Mouse (Mus musculus) kidney, embryonic 15.5 days (tissue): ENCODE results near the gene Frat1. TPM values are rescaled to one million over a fixed set of nuclear protein-coding genes. Genes with fewer than 3 reads are reported as not detected.

ENCODE experiments used
- ATAC-seq: fragments of 200-750 bp; cut with Nextera tagmentation; replicated peaks from 2 replicates; pipeline ENCODE4 v1.8.0; 2017; ENCODE audit warnings: moderate TSS enrichment; ENCODE audit not compliant: low FRiP score
- H3K27ac ChIP-seq: fragments of 300-500 bp; sonication (generic); 2 replicates; pipeline ENCODE4 v1.5.1; 2015; ENCODE audit warnings: mild to moderate bottlenecking, inconsistent platforms
- H3K27me3 ChIP-seq: fragments of 300-500 bp; sonication (generic); 2 replicates; pipeline ENCODE4 v1.6.1; 2015; ENCODE audit warnings: inconsistent platforms
- H3K36me3 ChIP-seq: fragments of 300-500 bp; sonication (generic); 2 replicates; pipeline ENCODE4 v1.6.1; 2015; ENCODE audit warnings: inconsistent platforms
- H3K4me1 ChIP-seq: fragments of 300-500 bp; sonication (generic); 2 replicates; pipeline ENCODE4 v1.6.1; 2015; ENCODE audit warnings: inconsistent platforms
- H3K4me2 ChIP-seq: fragments of 300-500 bp; sonication (generic); 2 replicates; pipeline ENCODE4 v1.6.1; 2015; ENCODE audit warnings: moderate library complexity, mild to moderate bottlenecking, inconsistent platforms
- H3K4me3 ChIP-seq: fragments of 300-500 bp; sonication (generic); replicated peaks from 2 replicates; pipeline ENCODE4 v1.5.1; 2015; ENCODE audit warnings: mild to moderate bottlenecking, inconsistent platforms
- H3K9ac ChIP-seq: fragments of 300-500 bp; sonication (generic); 2 replicates; pipeline ENCODE4 v1.6.1; 2015; ENCODE audit warnings: mild to moderate bottlenecking, inconsistent platforms
- H3K9me3 ChIP-seq: fragments of 300-500 bp; sonication (generic); replicated peaks from 2 replicates; pipeline ENCODE4 v1.6.1; 2016; ENCODE audit warnings: inconsistent platforms
- WGBS: fragments of 180-500 bp; shearing (Covaris S2); methylation state at CpG from one replicate; pipeline ENCODE4 v1.1.7; 2015; ENCODE audit warnings: mixed read lengths; 5-methylcytosine and 5-hydroxymethylcytosine counted together
- polyA plus RNA-seq: library from polyadenylated mRNA; unstranded; fragments of >200 nt; fragmentation: Nextera tagmentation; extraction: Ambion mirVana; gene quantifications from 2 replicates; pipeline ENCODE4 v1.2.1, GENCODE M21; 2015

Frat1 gene
- polyA plus RNA-seq, 1 experiment from 2014 or later: 5.6 TPM

- 3% methylated on average over 6 of the region's 6 CpGs for WGBS
- H3K9me3 ChIP-seq: no peaks in the 10 kb centered on the region
- H3K4me2 ChIP-seq: peak overlapping the region; percentile 46
- ATAC-seq: peak; percentile 71; the same call in 1 of the 2 replicates
- no peak overlapping the region for H3K9ac ChIP-seq
- H3K4me1 ChIP-seq: peaks cover 21% of the 10 kb centered on the region
- peaks cover 39% of the 10 kb centered on the region for H3K27me3 ChIP-seq
- no peaks in the 10 kb centered on the region for H3K36me3 ChIP-seq
- no peak overlapping the region for H3K27ac ChIP-seq
- no peak overlapping the region for H3K4me3 ChIP-seq
Measured at GRCm38 (mm10) chr19:41835816-41836215, 6.0 kb downstream of the Frat1 start.

- peaks cover 12% of the 10 kb centered on the region for H3K4me1 ChIP-seq
- WGBS: 59% methylated on average over 3 of the region's 3 CpGs
- no peak overlapping the region for H3K4me2 ChIP-seq
- no peak overlapping the region for H3K4me3 ChIP-seq
- peaks cover 33% of the 10 kb centered on the region for H3K27me3 ChIP-seq
- H3K9me3 ChIP-seq: no peaks in the 10 kb centered on the region
- no peak overlapping the region for H3K27ac ChIP-seq
- no peak for ATAC-seq
- no peaks in the 10 kb centered on the region for H3K36me3 ChIP-seq
- no peak overlapping the region for H3K9ac ChIP-seq
Measured at GRCm38 (mm10) chr19:41836719-41837118, 6.9 kb downstream of the Frat1 start.

GRCm38 (mm10) chr19:41837194-41837916, 7.6 kb downstream of the Frat1 start:
- no peak overlapping the region for H3K27ac ChIP-seq
- H3K4me1 ChIP-seq: peaks cover 6% of the 10 kb centered on the region
- peaks cover 27% of the 10 kb centered on the region for H3K27me3 ChIP-seq
- H3K36me3 ChIP-seq: no peaks in the 10 kb centered on the region
- H3K9ac ChIP-seq: no peak overlapping the region
- no peak overlapping the region for H3K4me3 ChIP-seq
- WGBS: 68% methylated on average over 9 of the region's 9 CpGs
- H3K9me3 ChIP-seq: no peaks in the 10 kb centered on the region
- no peak overlapping the region for H3K4me2 ChIP-seq
- ATAC-seq: no peak

GRCm38 (mm10) chr19:41837917-41838261, 8.1 kb downstream of the Frat1 start:
- Histone ChIP-seq H3K9ac (no peak overlapping the region), H3K27ac (no peak overlapping the region), H3K4me1 (peaks cover 6% of the 10 kb centered on the region), H3K4me2 (no peak overlapping the region), H3K27me3 (peaks cover 21% of the 10 kb centered on the region), H3K4me3 (no peak overlapping the region), H3K9me3 (no peaks in the 10 kb centered on the region), H3K36me3 (no peaks in the 10 kb centered on the region)
- WGBS: 70% methylated on average over 4 of the region's 4 CpGs
- ATAC-seq: no peak

GRCm38 (mm10) chr19:41838808-41839207, 9.0 kb downstream of the Frat1 start:
- H3K27ac ChIP-seq: no peak overlapping the region
- no peaks in the 10 kb centered on the region for H3K36me3 ChIP-seq
- H3K4me2 ChIP-seq: no peak overlapping the region
- H3K9ac ChIP-seq: no peak overlapping the region
- peaks cover 6% of the 10 kb centered on the region for H3K4me1 ChIP-seq
- WGBS: 28% methylated on average over 6 of the region's 6 CpGs
- no peak overlapping the region for H3K4me3 ChIP-seq
- H3K9me3 ChIP-seq: no peaks in the 10 kb centered on the region
- peaks cover 13% of the 10 kb centered on the region for H3K27me3 ChIP-seq
- no peak for ATAC-seq

- no peak overlapping the region for H3K4me2 ChIP-seq
Measured at GRCm38 (mm10) chr19:41839685-41840084, 9.9 kb downstream of the Frat1 start.

GRCm38 (mm10) chr19:41841105-41841750, 11.5 kb downstream of the Frat1 start:
- ATAC-seq: no peak
- H3K36me3 ChIP-seq: no peaks in the 10 kb centered on the region
- no peak overlapping the region for H3K9ac ChIP-seq
- 76% methylated on average over 7 of the region's 7 CpGs for WGBS
- no peak overlapping the region for H3K27ac ChIP-seq
- no peak overlapping the region for H3K4me3 ChIP-seq
- H3K9me3 ChIP-seq: no peaks in the 10 kb centered on the region
- H3K4me2 ChIP-seq: no peak overlapping the region
- peaks cover 5% of the 10 kb centered on the region for H3K4me1 ChIP-seq
- H3K27me3 ChIP-seq: peaks cover 18% of the 10 kb centered on the region

More at GRCm38 (mm10) chr19:41839685-41840084, 9.9 kb downstream of the Frat1 start:
- H3K36me3 ChIP-seq: no peaks in the 10 kb centered on the region
- H3K4me3 ChIP-seq: no peak overlapping the region
- H3K27me3 ChIP-seq: peaks cover 12% of the 10 kb centered on the region
- no peaks in the 10 kb centered on the region for H3K9me3 ChIP-seq
- peaks cover 6% of the 10 kb centered on the region for H3K4me1 ChIP-seq
- 92% methylated on average over 3 of the region's 3 CpGs for WGBS
- H3K27ac ChIP-seq: no peak overlapping the region
- ATAC-seq: no peak
- no peak overlapping the region for H3K9ac ChIP-seq

- H3K9ac ChIP-seq: no peak overlapping the region
- no peak overlapping the region for H3K4me3 ChIP-seq
- H3K27me3 ChIP-seq: peaks cover 14% of the 10 kb centered on the region
- no peaks in the 10 kb centered on the region for H3K9me3 ChIP-seq
- H3K36me3 ChIP-seq: no peaks in the 10 kb centered on the region
- H3K4me1 ChIP-seq: peaks cover 15% of the 10 kb centered on the region
- WGBS: 80% methylated on average over 4 of the region's 4 CpGs
- no peak overlapping the region for H3K27ac ChIP-seq
- ATAC-seq: no peak
- no peak overlapping the region for H3K4me2 ChIP-seq
Measured at GRCm38 (mm10) chr19:41842196-41842595, 12.4 kb downstream of the Frat1 start.

- Histone ChIP-seq H3K4me1 (peaks cover 15% of the 10 kb centered on the region), H3K36me3 (no peaks in the 10 kb centered on the region), H3K27ac (no peak overlapping the region), H3K4me2 (no peak overlapping the region), H3K4me3 (no peak overlapping the region), H3K27me3 (peaks cover 14% of the 10 kb centered on the region), H3K9me3 (no peaks in the 10 kb centered on the region), H3K9ac (no peak overlapping the region)
- ATAC-seq: no peak
- 76% methylated on average over 4 of the region's 4 CpGs for WGBS
Measured at GRCm38 (mm10) chr19:41842706-41843105, 12.9 kb downstream of the Frat1 start.

GRCm38 (mm10) chr19:41844345-41844744, 14.6 kb downstream of the Frat1 start:
- WGBS: 84% methylated on average over 6 of the region's 6 CpGs
- Histone ChIP-seq H3K9me3 (no peaks in the 10 kb centered on the region), H3K4me2 (no peak overlapping the region), H3K9ac (no peak overlapping the region), H3K4me1 (peaks cover 15% of the 10 kb centered on the region), H3K27ac (no peak overlapping the region), H3K36me3 (no peaks in the 10 kb centered on the region), H3K4me3 (no peak overlapping the region), H3K27me3 (peaks cover 7% of the 10 kb centered on the region)
- ATAC-seq: no peak

GRCm38 (mm10) chr19:41846366-41847090, 16.8 kb downstream of the Frat1 start:
- Histone ChIP-seq H3K4me2 (peak overlapping the region; percentile 98), H3K4me3 (peak overlapping the region; percentile 80), H3K4me1 (peaks cover 34% of the 10 kb centered on the region), H3K27me3 (peaks cover 6% of the 10 kb centered on the region), H3K9me3 (no peaks in the 10 kb centered on the region), H3K36me3 (no peaks in the 10 kb centered on the region), H3K27ac (peak overlapping the region; percentile 95), H3K9ac (peak overlapping the region; percentile 70)
- ATAC-seq: no peak
- 9% methylated on average over 21 of the region's 21 CpGs for WGBS

- Histone ChIP-seq H3K4me2 (peak overlapping the region; percentile 98), H3K27ac (peak overlapping the region; percentile 95), H3K36me3 (no peaks in the 10 kb centered on the region), H3K27me3 (peaks cover 6% of the 10 kb centered on the region), H3K4me3 (peak overlapping the region; percentile 80), H3K9ac (peak overlapping the region; percentile 70), H3K9me3 (no peaks in the 10 kb centered on the region), H3K4me1 (peaks cover 38% of the 10 kb centered on the region)
- under 1% methylated on average over 61 of the region's 64 CpGs for WGBS
- ATAC-seq: no peak
Measured at GRCm38 (mm10) chr19:41847091-41847581, 17.4 kb downstream of the Frat1 start.
